Mouse (Mus musculus) midbrain, embryonic 12.5 days (tissue): Measurements from ENCODE around the gene Ifnl3. TPM values are rescaled to one million over a fixed set of nuclear protein-coding genes. Genes with fewer than 3 reads are reported as not detected.
"Not testable (repeated sequence)": the region's sequence is repeated elsewhere in the genome, so short reads cannot be mapped to it uniquely, and the experiment has no call there.

Experiments used
- ATAC-seq: fragments of 200-750 bp; cut with Nextera tagmentation; 2 replicates; pipeline ENCODE4 v1.8.0; 2017; ENCODE audit warnings: low read depth, moderate TSS enrichment, moderate library complexity; ENCODE audit not compliant: low FRiP score
- H3K27ac ChIP-seq: fragments of 300-500 bp; sonication (generic); replicated peaks from 2 replicates; pipeline ENCODE4 v1.5.1; 2016; ENCODE audit warnings: mild to moderate bottlenecking
- H3K27me3 ChIP-seq: fragments of 300-500 bp; sonication (generic); 2 replicates; pipeline ENCODE4 v1.6.1; 2016; ENCODE audit warnings: mild to moderate bottlenecking
- H3K36me3 ChIP-seq: fragments of 300-500 bp; sonication (generic); 2 replicates; pipeline ENCODE4 v1.6.1; 2016
- H3K4me1 ChIP-seq: fragments of 300-500 bp; sonication (generic); 2 replicates; pipeline ENCODE4 v1.6.1; 2016
- H3K4me2 ChIP-seq: fragments of 300-500 bp; sonication (generic); replicated peaks from 2 replicates; pipeline ENCODE4 v1.6.1; 2016; ENCODE audit warnings: mild to moderate bottlenecking, moderate library complexity
- H3K4me3 ChIP-seq: fragments of 300-500 bp; sonication (generic); 2 replicates; pipeline ENCODE4 v1.5.1; 2016; ENCODE audit warnings: mild to moderate bottlenecking
- H3K9ac ChIP-seq: fragments of 300-500 bp; sonication (generic); replicated peaks from 2 replicates; pipeline ENCODE4 v1.6.1; 2016; ENCODE audit warnings: mild to moderate bottlenecking, moderate library complexity
- H3K9me3 ChIP-seq: fragments of 300-500 bp; sonication (generic); 2 replicates; pipeline ENCODE4 v1.6.1; 2016; ENCODE audit warnings: mild to moderate bottlenecking
- WGBS: fragments of 180-500 bp; shearing (Covaris S2); methylation state at CpG from one replicate; pipeline ENCODE4 v1.1.7; 2016; 5-methylcytosine and 5-hydroxymethylcytosine counted together
- polyA plus RNA-seq: library from polyadenylated mRNA; unstranded; fragments of >200 nt; fragmentation: Nextera tagmentation; extraction: Ambion mirVana; gene quantifications from 2 replicates; pipeline ENCODE4 v1.2.1, GENCODE M21; 2016

The Ifnl3 gene
- not detected in 2 replicates for polyA plus RNA-seq

- not testable (repeated sequence) for H3K4me3 ChIP-seq, H3K4me1 ChIP-seq, H3K36me3 ChIP-seq, ATAC-seq, H3K4me2 ChIP-seq, H3K27me3 ChIP-seq, H3K9me3 ChIP-seq, H3K9ac ChIP-seq, H3K27ac ChIP-seq
- WGBS = 75% methylated on average over 5 of the region's 6 CpGs
Observed at GRCm38 (mm10) chr7:28522536-28522935, at the start of gene Ifnl3. Gene Ifnl3 (plus strand): TSS chr7:28522836.

- no peak overlapping the region for H3K9ac ChIP-seq
- no peak overlapping the region for H3K4me3 ChIP-seq
- peaks cover 6% of the 10 kb centered on the region for H3K27me3 ChIP-seq
- H3K4me1 ChIP-seq = peaks cover 3% of the 10 kb centered on the region; the same call in 1 of the 2 replicates
- no peaks in the 10 kb centered on the region for H3K9me3 ChIP-seq
- no peak for ATAC-seq
- no peak overlapping the region for H3K27ac ChIP-seq
- WGBS = 89% methylated on average over 6 of the region's 6 CpGs
- H3K36me3 ChIP-seq = no peaks in the 10 kb centered on the region
- H3K4me2 ChIP-seq = no peak overlapping the region
Observed at GRCm38 (mm10) chr7:28476191-28476590, 46.4 kb upstream of the Ifnl3 start.

DNA sequence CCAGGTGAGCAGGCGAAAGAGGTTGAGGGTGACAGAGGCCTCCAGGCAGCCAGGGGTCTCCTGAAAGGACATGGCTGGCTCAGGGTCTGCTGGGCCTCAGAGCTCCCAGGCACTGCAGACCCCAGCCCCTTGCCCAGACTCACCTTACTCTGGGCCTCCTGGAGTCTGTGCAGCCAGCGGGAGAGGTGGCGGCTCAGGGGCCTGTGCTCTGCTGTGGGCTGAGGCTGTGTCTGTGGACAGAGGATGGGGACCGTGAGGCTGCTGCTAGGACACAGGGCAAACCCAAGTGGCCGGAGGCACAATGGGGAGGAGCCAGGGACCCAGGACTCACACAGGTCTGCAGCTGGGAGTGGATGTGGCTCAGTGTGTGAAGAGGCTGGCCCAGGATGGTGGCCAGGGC, 45.3 kb upstream of the Ifnl3 start:
- Histone ChIP-seq H3K4me1 (peaks cover 3% of the 10 kb centered on the region; the same call in 1 of the 2 replicates), H3K9me3 (no peaks in the 10 kb centered on the region), H3K4me2 (no peak overlapping the region), H3K36me3 (no peaks in the 10 kb centered on the region), H3K27me3 (peaks cover 11% of the 10 kb centered on the region), H3K9ac (no peak overlapping the region), H3K27ac (no peak overlapping the region), H3K4me3 (no peak overlapping the region)
- 79% methylated on average over 5 of the region's 5 CpGs for WGBS
- ATAC-seq = no peak

DNA sequence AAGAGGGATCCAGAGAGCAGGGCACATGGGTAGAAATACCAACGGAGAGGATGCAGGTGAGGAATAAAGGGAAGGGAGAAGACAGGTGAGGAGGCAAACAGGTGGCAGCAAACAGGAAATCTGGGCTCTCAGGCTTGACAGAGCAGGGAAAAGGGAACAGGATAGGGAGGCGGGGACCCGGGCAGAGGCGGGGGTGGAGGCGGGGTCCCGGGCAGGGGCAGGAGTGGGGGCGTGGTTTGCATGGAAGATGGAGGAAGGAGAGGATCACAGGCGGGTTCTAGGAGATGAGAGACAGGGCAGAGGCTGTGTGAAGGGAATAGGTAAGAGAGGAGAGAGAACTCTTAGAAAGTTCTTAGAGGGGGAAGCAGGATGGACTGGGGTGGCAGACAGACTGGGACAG, 43.8 kb upstream of the Ifnl3 start:
- Histone ChIP-seq H3K9ac (no peak overlapping the region), H3K4me2 (no peak overlapping the region), H3K4me3 (no peak overlapping the region), H3K27ac (no peak overlapping the region), H3K4me1 (peaks cover 3% of the 10 kb centered on the region; the same call in 1 of the 2 replicates), H3K36me3 (no peaks in the 10 kb centered on the region), H3K27me3 (peaks cover 7% of the 10 kb centered on the region), H3K9me3 (no peaks in the 10 kb centered on the region)
- 9% methylated on average over 7 of the region's 8 CpGs for WGBS
- ATAC-seq = no peak

DNA sequence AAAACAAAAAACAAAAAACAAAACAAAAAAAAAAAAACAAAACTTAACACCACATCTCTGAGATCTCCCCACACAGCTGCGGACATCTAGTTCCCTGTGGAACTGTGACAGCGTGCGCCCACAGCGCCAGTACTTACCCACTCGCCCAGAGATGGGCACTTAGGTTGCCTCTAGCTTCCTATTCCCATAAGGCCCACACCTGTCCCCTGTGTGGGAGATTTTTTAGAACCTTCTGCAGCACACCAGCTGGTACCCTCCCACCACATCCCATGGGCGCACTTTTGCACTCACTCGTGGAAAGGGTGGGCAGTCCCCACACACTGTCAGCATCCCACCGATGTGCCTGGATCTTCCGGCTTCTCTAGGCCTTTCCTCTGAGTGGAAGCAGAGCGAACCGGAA, 39.8 kb upstream of the Ifnl3 start:
- WGBS = 90% methylated on average over 11 of the region's 11 CpGs
- Histone ChIP-seq H3K27ac (no peak overlapping the region), H3K27me3 (peaks cover 22% of the 10 kb centered on the region), H3K4me2 (no peak overlapping the region), H3K36me3 (no peaks in the 10 kb centered on the region), H3K9ac (no peak overlapping the region), H3K9me3 (no peaks in the 10 kb centered on the region), H3K4me1 (peaks cover 4% of the 10 kb centered on the region), H3K4me3 (no peak overlapping the region)
- ATAC-seq = no peak

GRCm38 (mm10) chr7:28484192-28484591, 38.4 kb upstream of the Ifnl3 start:
- Histone ChIP-seq H3K36me3 (no peaks in the 10 kb centered on the region), H3K27ac (no peak overlapping the region), H3K27me3 (peaks cover 34% of the 10 kb centered on the region), H3K4me3 (no peak overlapping the region), H3K9me3 (no peaks in the 10 kb centered on the region), H3K4me1 (peaks cover 5% of the 10 kb centered on the region), H3K4me2 (no peak overlapping the region), H3K9ac (no peak overlapping the region)
- 48% methylated on average over 4 of the region's 4 CpGs for WGBS
- no peak for ATAC-seq

DNA sequence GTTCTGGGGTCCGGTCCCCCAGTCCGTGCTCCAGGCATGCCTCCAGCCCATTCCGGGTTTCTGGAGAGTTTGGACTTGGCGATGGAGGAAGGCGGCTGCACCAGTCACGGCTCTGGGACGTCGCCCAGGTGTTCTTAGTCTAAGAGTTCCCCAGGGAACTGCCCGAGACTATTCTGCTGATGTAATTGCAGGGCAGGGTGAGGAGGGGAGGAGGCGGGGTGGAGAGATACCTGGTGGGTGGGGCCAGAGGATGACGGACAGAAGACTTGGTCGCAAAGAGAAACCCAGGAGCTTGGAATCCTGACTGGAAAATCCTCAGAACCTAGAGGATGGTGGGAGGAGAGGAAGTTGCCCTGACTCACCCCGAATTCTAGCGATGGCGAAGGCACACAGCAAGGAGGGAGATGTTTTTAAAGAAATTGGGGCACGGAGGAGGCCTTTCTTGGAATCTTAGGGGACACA, 34.6 kb upstream of the Ifnl3 start:
- Histone ChIP-seq H3K27ac (no peak overlapping the region), H3K36me3 (no peaks in the 10 kb centered on the region), H3K9ac (no peak overlapping the region), H3K27me3 (peaks cover 49% of the 10 kb centered on the region), H3K9me3 (no peaks in the 10 kb centered on the region), H3K4me3 (peak overlapping the region; percentile 13; the same call in 1 of the 2 replicates), H3K4me2 (peak overlapping the region; percentile 31; the same call in 1 of the 2 replicates), H3K4me1 (peaks cover 10% of the 10 kb centered on the region)
- WGBS = 4% methylated on average over 16 of the region's 16 CpGs
- ATAC-seq = no peak

- Histone ChIP-seq H3K4me3 (no peak overlapping the region), H3K4me2 (0 out of 2 replicates have a peak overlapping the region, but pooled peaks have one; percentile 5), H3K4me1 (peaks cover 14% of the 10 kb centered on the region), H3K9me3 (no peaks in the 10 kb centered on the region), H3K9ac (no peak overlapping the region), H3K27ac (no peak overlapping the region), H3K36me3 (no peaks in the 10 kb centered on the region), H3K27me3 (peaks cover 57% of the 10 kb centered on the region)
- no peak for ATAC-seq
- WGBS = 4% methylated on average over 10 of the region's 10 CpGs
Observed at GRCm38 (mm10) chr7:28490410-28490809, 32.2 kb upstream of the Ifnl3 start.

- Histone ChIP-seq H3K9me3 (no peaks in the 10 kb centered on the region), H3K27ac (no peak overlapping the region), H3K4me3 (no peak overlapping the region), H3K9ac (no peak overlapping the region), H3K4me2 (no peak overlapping the region), H3K4me1 (peaks cover 16% of the 10 kb centered on the region), H3K36me3 (no peaks in the 10 kb centered on the region), H3K27me3 (peaks cover 57% of the 10 kb centered on the region)
- WGBS = 35% methylated on average over 14 of the region's 14 CpGs
- ATAC-seq = no peak
Observed at GRCm38 (mm10) chr7:28490903-28491302, 31.7 kb upstream of the Ifnl3 start.

GRCm38 (mm10) chr7:28492310-28492709, 30.3 kb upstream of the Ifnl3 start:
- 91% methylated on average over 8 of the region's 8 CpGs for WGBS
- no peak for ATAC-seq
- Histone ChIP-seq H3K36me3 (no peaks in the 10 kb centered on the region), H3K4me3 (no peak overlapping the region), H3K4me1 (peaks cover 16% of the 10 kb centered on the region), H3K27me3 (peaks cover 55% of the 10 kb centered on the region), H3K27ac (no peak overlapping the region), H3K9me3 (no peaks in the 10 kb centered on the region), H3K9ac (no peak overlapping the region), H3K4me2 (no peak overlapping the region)

DNA sequence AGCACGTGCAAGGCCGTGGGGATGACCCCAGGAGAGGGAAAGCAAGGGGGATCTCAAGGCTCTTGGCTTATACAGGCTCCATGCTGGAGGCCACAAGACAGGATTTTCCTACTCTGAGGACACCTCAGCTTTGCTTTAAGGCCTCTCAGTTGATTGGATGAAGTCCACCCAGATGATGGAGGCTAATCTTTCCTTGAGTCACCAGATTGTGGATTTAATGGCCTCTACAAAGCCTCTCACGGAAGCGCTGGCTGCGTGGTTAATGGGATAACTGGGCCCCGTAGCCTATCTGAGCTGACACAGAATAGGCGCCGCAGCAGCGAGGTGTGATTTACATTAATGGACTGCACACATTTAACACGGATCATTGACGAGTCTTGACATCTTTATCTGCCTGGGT, 27.2 kb upstream of the Ifnl3 start:
- Histone ChIP-seq H3K4me2 (0 out of 2 replicates have a peak overlapping the region, but pooled peaks have one; percentile 11), H3K27ac (0 out of 2 replicates have a peak overlapping the region, but pooled peaks have one; percentile 56), H3K36me3 (no peaks in the 10 kb centered on the region), H3K9me3 (no peaks in the 10 kb centered on the region), H3K4me1 (peaks cover 10% of the 10 kb centered on the region), H3K4me3 (no peak overlapping the region), H3K9ac (no peak overlapping the region), H3K27me3 (peaks cover 37% of the 10 kb centered on the region; the same call in 1 of the 2 replicates)
- WGBS = 27% methylated on average over 11 of the region's 11 CpGs
- ATAC-seq = peak; percentile 77

GRCm38 (mm10) chr7:28505585-28505984, 17.1 kb upstream of the Ifnl3 start:
- 10% methylated on average over 5 of the region's 5 CpGs for WGBS
- no peak overlapping the region for H3K4me3 ChIP-seq

DNA sequence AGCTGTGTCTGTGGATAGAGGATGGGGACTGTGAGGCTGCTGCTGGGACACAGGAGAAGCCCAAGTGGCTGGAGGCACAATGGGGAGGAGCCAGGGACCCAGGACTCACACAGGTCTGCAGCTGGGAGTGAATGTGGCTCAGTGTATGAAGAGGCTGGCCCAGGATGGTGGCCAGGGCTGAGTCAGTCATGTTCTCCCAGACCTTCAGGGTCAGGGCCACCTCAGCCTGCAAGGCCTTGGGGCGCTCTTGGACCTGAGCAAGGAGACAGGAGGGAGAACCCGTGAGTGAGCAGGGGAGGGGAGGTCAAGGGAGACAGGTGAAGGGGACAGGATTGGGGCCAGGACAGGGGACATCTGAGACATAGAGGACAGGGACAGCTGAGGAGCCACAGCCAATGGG, 13.5 kb upstream of the Ifnl3 start:
- H3K9me3 ChIP-seq, H3K4me2 ChIP-seq, H3K27ac ChIP-seq, H3K4me1 ChIP-seq, H3K9ac ChIP-seq, H3K4me3 ChIP-seq, ATAC-seq, H3K36me3 ChIP-seq: not testable (repeated sequence)
- peaks cover 11% of the 10 kb centered on the region; the same call in 1 of the 2 replicates for H3K27me3 ChIP-seq
- WGBS = 64% methylated on average over 2 of the region's 2 CpGs

More at GRCm38 (mm10) chr7:28505585-28505984, 17.1 kb upstream of the Ifnl3 start:
- Histone ChIP-seq H3K9ac (no peak overlapping the region), H3K4me1 (no peaks in the 10 kb centered on the region), H3K4me2 (no peak overlapping the region), H3K9me3 (peaks cover 9% of the 10 kb centered on the region; the same call in 1 of the 2 replicates), H3K27me3 (peaks cover 11% of the 10 kb centered on the region; the same call in 1 of the 2 replicates), H3K36me3 (no peaks in the 10 kb centered on the region), H3K27ac (no peak overlapping the region)
- ATAC-seq = no peak
